Mouse (Mus musculus): ENCODE results near the gene Ebf1.

GRCm38 (mm10) chr11:44894798-44895197 is 277.7 kb downstream of the Ebf1 start:
- TF ChIP-seq POLR2A (IDR thresholded peaks at IDR 0.05; ENCODE audit: control insufficient read depth, low read depth, low read length) (no peak), CTCF (IDR thresholded peaks at IDR 0.05; ENCODE audit: control insufficient read depth, insufficient read depth, insufficient replicate concordance, low read depth, low read length) (no peak)
